Mouse (Mus musculus) cerebellum, adult 8-10 months (tissue): Measurements from ENCODE around the gene Upk2.

Experiments used
- DNase-seq: peaks from one replicate; pipeline ENCODE4 v3.0.0; 2022

The Upk2 gene

DNA sequence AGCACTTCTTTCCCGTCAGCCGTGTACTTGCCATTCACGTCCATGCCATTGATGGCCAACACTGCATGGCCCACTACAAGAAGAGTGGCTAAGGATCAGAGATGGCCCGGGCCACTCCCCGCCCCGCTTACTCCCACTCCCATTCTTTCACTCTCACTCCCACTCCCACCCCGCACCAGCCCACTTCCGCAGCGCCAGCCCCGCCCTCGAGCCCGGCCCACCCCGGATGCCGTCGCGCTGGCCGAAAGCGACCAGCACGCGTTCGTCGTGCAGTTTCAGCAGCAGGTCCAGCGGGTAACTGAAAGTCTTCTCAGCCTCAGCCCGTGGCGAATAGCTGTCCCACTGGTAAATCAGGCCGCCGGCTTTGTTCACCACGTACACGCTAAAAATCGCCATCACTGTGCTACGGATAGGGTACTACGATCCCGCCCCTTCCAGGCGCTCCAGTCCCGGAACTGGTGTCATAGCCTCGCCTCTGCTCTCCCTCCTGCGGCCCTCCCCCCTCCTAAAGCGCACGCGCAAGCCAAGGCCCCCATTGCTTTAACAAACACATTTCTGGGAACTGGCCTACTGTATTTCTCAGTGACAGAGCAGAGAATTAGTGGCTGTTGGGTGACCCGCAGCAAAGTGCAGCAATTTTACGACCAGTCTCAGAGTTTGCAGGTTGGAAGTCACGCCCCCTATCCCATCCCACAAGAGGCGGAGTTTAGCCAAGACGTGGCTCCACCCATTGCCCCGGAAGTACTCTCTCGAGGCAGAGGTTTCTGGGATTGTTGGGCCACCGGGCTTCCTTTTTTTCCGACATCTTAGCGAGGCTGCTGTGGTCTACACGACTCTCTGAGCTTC is 47.6 kb downstream of the Upk2 start, which contains the start of the genes Rps25 and Trappc4:
TSS of gene Rps25 (plus strand) at position 234 of the 846 bp plus-strand sequence.
TSS of gene Trappc4 (minus strand) at position 695 of the 846 bp plus-strand sequence.
- peak; percentile 92 for DNase-seq

DNA sequence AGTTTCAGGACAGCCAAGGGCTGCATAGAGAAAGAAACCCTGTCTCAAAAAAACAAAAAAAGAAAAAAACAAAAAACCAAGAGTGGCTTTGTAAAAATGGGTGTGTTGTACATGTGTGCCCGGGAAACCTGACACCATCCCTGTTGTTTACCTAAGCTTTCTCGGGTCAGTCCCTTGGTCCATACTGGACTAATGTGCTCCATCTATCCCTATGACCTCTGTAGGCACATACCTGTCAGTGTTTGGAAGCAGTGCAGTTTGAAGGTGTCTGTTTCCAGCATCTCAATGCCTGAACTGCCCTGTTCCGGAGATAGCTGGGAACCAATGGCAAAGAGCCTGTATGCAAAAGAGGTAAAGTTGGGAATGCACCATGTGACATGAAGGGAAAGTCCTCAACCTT is 49.8 kb downstream of the Upk2 start:
- no peak for DNase-seq
